Mouse (Mus musculus) MEL (cell line): ENCODE results near the gene Ndufv2.
A peak's percentile ranks its signal among the peaks of the same experiment; 100 is the strongest.

ENCODE experiments used
- CTCF ChIP-seq, 3 experiments: IDR thresholded peaks in 2 of 3; conservative IDR thresholded peaks in 1 of 3; 2 replicates each; pipeline ENCODE4 v1.5.1; 2011 to 2012; ENCODE audit warnings: low read length in 3 of 3, low read depth in 2 of 3, mild to moderate bottlenecking in 2 of 3, improper control_type of control experiment in 1 of 3, inconsistent platforms in 1 of 3, mixed read lengths in 1 of 3, moderate library complexity in 1 of 3; ENCODE audit not compliant: control insufficient read depth in 1 of 3, insufficient read depth in 1 of 3, poor library complexity in 1 of 3, severe bottlenecking in 1 of 3
- MAX ChIP-seq: IDR thresholded peaks from 2 replicates; pipeline ENCODE4 v1.6.1; 2011; ENCODE audit warnings: low read length, improper control_type of control experiment
- MEF2A ChIP-seq: IDR thresholded peaks from 2 replicates; pipeline ENCODE4 v1.6.1; 2014; ENCODE audit warnings: low read depth, mild to moderate bottlenecking, inconsistent platforms, low read length, improper control_type of control experiment; ENCODE audit not compliant: poor library complexity, insufficient replicate concordance, severe bottlenecking; ENCODE audit errors: extremely low read depth
- POLR2A ChIP-seq, 2 experiments: IDR thresholded peaks; 2 replicates each; pipeline ENCODE4 v1.6.1; 2011 to 2012; ENCODE audit warnings: low read length in 2 of 2, mild to moderate bottlenecking in 2 of 2, control low read depth in 1 of 2, improper control_type of control experiment in 1 of 2, low read depth in 1 of 2, moderate library complexity in 1 of 2; ENCODE audit not compliant: control insufficient read depth in 1 of 2, insufficient read depth in 1 of 2, poor library complexity in 1 of 2
- SMC3 ChIP-seq: IDR thresholded peaks from 2 replicates; pipeline ENCODE4 v1.6.1; 2011; ENCODE audit warnings: low read depth, low read length, improper control_type of control experiment
- ZKSCAN1 ChIP-seq: IDR thresholded peaks from 2 replicates; pipeline ENCODE4 v1.6.1; 2012; ENCODE audit warnings: low read depth, mild to moderate bottlenecking, inconsistent platforms, low read length, improper control_type of control experiment, moderate library complexity

DNA sequence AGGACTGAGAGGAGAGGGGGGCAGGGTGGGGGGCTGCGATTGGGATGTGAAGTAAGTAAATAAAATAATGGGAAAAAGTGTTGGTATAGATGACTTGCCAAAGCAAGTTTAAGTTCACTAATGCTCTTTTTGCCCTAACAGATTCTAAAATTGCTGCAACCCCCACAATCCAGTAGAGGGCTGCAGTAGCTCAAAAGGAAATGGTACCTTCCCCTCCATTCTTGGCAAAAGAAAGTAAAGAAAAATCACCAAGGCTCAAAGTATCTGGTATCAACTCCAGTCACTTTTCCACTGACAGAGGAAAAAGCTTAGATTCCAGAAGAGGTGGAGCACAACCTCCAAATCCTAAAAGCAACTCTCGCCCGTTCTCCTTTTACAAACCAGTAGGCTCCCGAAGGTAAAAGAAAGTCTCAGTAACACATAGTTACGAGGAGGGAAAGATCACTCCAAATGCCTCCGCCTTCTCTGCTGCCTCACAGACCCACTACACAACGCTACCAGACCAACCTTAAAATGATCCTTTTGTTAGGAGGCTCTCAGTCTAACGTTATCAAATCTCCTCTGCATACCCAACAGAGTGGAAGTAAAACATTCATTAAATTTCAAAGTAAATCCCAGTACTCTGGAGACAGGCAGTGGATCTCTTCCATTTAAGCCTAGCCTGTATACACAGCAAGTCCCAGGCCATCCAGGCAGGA, 40.0 kb downstream of the Ndufv2 start:
- no peak for TF ChIP-seq ZKSCAN1
- no peak for TF ChIP-seq MAX
- TF ChIP-seq MEF2A, result no peak
- peak in 2 of 3 experiments; percentile 5 to 39; a peak in 2 of 6 replicates for TF ChIP-seq CTCF (IDR thresholded peaks at IDR 0.05 in 2 of 3, conservative IDR thresholded peaks at IDR 0.05 in 1 of 3; ENCODE audit: control insufficient read depth in 1 of 3, insufficient read depth in 1 of 3, low read depth in 2 of 3, low read length in 3 of 3, poor library complexity in 1 of 3, severe bottlenecking in 1 of 3)
- no peak for TF ChIP-seq POLR2A (IDR thresholded peaks at IDR 0.05; ENCODE audit: control insufficient read depth in 1 of 2, insufficient read depth in 1 of 2, low read depth in 1 of 2, low read length in 2 of 2, poor library complexity in 1 of 2)
- TF ChIP-seq SMC3, result 0 out of 2 replicates have a peak, but pooled peaks have one; percentile 14
